Mouse (Mus musculus): Measurements from ENCODE around the gene Klhdc3. TPM values are rescaled to one million over a fixed set of nuclear protein-coding genes. Genes with fewer than 3 reads are reported as not detected.

The Klhdc3 gene
- polyA plus RNA-seq, 1 experiment from 2014 or later: 115 TPM

GRCm38 (mm10) chr17:46690665-46691064, 10.0 kb upstream of the Klhdc3 start:
- H3K36me3 ChIP-seq (ENCODE audit: control insufficient read depth, insufficient read depth, low read length): peaks cover 13% of the 10 kb centered on the region; the same call in 1 of the 2 replicates
- H3K4me3 ChIP-seq (ENCODE audit: low read length): no peak overlapping the region
- no peaks in the 10 kb centered on the region for H3K9me3 ChIP-seq (ENCODE audit: control insufficient read depth, low read length)
- H3K9ac ChIP-seq (ENCODE audit: low read length): no peak overlapping the region
- no peaks in the 10 kb centered on the region for H3K4me1 ChIP-seq (replicated peaks; ENCODE audit: control insufficient read depth, insufficient read depth, low read length)
- 82% methylated on average over 12 of the region's 12 CpGs for WGBS
- H3K27me3 ChIP-seq (ENCODE audit: control insufficient read depth, insufficient read depth, low read depth, low read length): no peaks in the 10 kb centered on the region
- no peak for ATAC-seq (ENCODE audit: low read depth)
- no peak overlapping the region for H3K4me2 ChIP-seq (ENCODE audit: low read depth, low read length)
- no peak overlapping the region for H3K27ac ChIP-seq (ENCODE audit: low read length)

- no peaks in the 10 kb centered on the region for H3K9me3 ChIP-seq (ENCODE audit: control insufficient read depth, low read length)
- ATAC-seq (ENCODE audit: low read depth): no peak
- 90% methylated on average over 6 of the region's 6 CpGs for WGBS
- peaks cover 7% of the 10 kb centered on the region for H3K4me1 ChIP-seq (replicated peaks; ENCODE audit: control insufficient read depth, insufficient read depth, low read length)
- H3K27ac ChIP-seq (ENCODE audit: low read length): no peak overlapping the region
- H3K9ac ChIP-seq (ENCODE audit: low read length): no peak overlapping the region
- peaks cover 40% of the 10 kb centered on the region for H3K36me3 ChIP-seq (ENCODE audit: control insufficient read depth, insufficient read depth, low read length)
- no peaks in the 10 kb centered on the region for H3K27me3 ChIP-seq (ENCODE audit: control insufficient read depth, insufficient read depth, low read depth, low read length)
- H3K4me3 ChIP-seq (ENCODE audit: low read length): no peak overlapping the region
- no peak overlapping the region for H3K4me2 ChIP-seq (ENCODE audit: low read depth, low read length)
These were observed 5.2 kb upstream of the Klhdc3 start for GRCm38 (mm10) chr17:46685913-46686312.

- no peak overlapping the region for H3K4me3 ChIP-seq (ENCODE audit: low read length)
- H3K9ac ChIP-seq (ENCODE audit: low read length): no peak overlapping the region
- H3K4me2 ChIP-seq (ENCODE audit: low read depth, low read length): no peak overlapping the region
- H3K4me1 ChIP-seq (replicated peaks; ENCODE audit: control insufficient read depth, insufficient read depth, low read length): peaks cover 21% of the 10 kb centered on the region
- no peaks in the 10 kb centered on the region for H3K27me3 ChIP-seq (ENCODE audit: control insufficient read depth, insufficient read depth, low read depth, low read length)
- no peak for ATAC-seq (ENCODE audit: low read depth)
- WGBS: 82% methylated on average over 16 of the region's 16 CpGs
- H3K36me3 ChIP-seq (ENCODE audit: control insufficient read depth, insufficient read depth, low read length): peaks cover 40% of the 10 kb centered on the region
- H3K27ac ChIP-seq (ENCODE audit: low read length): no peak overlapping the region
- H3K9me3 ChIP-seq (ENCODE audit: control insufficient read depth, low read length): no peaks in the 10 kb centered on the region
These were observed 2.1 kb upstream of the Klhdc3 start for GRCm38 (mm10) chr17:46682654-46683389.

- peak overlapping the region; percentile 62; the same call in 1 of the 2 replicates for H3K27ac ChIP-seq (ENCODE audit: low read length)
- H3K4me1 ChIP-seq (replicated peaks; ENCODE audit: control insufficient read depth, insufficient read depth, low read length): peaks cover 21% of the 10 kb centered on the region
- H3K4me3 ChIP-seq (ENCODE audit: low read length): peak overlapping the region; percentile 71
- H3K9me3 ChIP-seq (ENCODE audit: control insufficient read depth, low read length): no peaks in the 10 kb centered on the region
- no peaks in the 10 kb centered on the region for H3K27me3 ChIP-seq (ENCODE audit: control insufficient read depth, insufficient read depth, low read depth, low read length)
- peak overlapping the region; percentile 73 for H3K9ac ChIP-seq (ENCODE audit: low read length)
- H3K36me3 ChIP-seq (ENCODE audit: control insufficient read depth, insufficient read depth, low read length): peaks cover 42% of the 10 kb centered on the region
- WGBS: 22% methylated on average over 12 of the region's 12 CpGs
- ATAC-seq (ENCODE audit: low read depth): no peak
- H3K4me2 ChIP-seq (ENCODE audit: low read depth, low read length): peak overlapping the region; percentile 88
These were observed 878 bp upstream of the Klhdc3 start for GRCm38 (mm10) chr17:46681466-46682118.

- under 1% methylated on average over 34 of the region's 34 CpGs for WGBS
- ATAC-seq (ENCODE audit: low read depth): no peak; the same call in 1 of the 2 replicates
- Histone ChIP-seq H3K27ac (ENCODE audit: low read length) (peak overlapping the region; percentile 88), H3K36me3 (ENCODE audit: control insufficient read depth, insufficient read depth, low read length) (peaks cover 39% of the 10 kb centered on the region), H3K9me3 (ENCODE audit: control insufficient read depth, low read length) (no peaks in the 10 kb centered on the region), H3K27me3 (ENCODE audit: control insufficient read depth, insufficient read depth, low read depth, low read length) (no peaks in the 10 kb centered on the region), H3K4me2 (ENCODE audit: low read depth, low read length) (peak overlapping the region; percentile 88), H3K4me1 (replicated peaks; ENCODE audit: control insufficient read depth, insufficient read depth, low read length) (peaks cover 21% of the 10 kb centered on the region), H3K9ac (ENCODE audit: low read length) (peak overlapping the region; percentile 74), H3K4me3 (ENCODE audit: low read length) (peak overlapping the region; percentile 71)
These were observed 613 bp downstream of the Klhdc3 start for GRCm38 (mm10) chr17:46679843-46680759.

GRCm38 (mm10) chr17:46678911-46679310, 1.8 kb downstream of the Klhdc3 start:
- no peak for ATAC-seq (ENCODE audit: low read depth)
- Histone ChIP-seq H3K9ac (ENCODE audit: low read length) (peak overlapping the region; percentile 74), H3K27ac (ENCODE audit: low read length) (no peak overlapping the region), H3K4me2 (ENCODE audit: low read depth, low read length) (peak overlapping the region; percentile 88), H3K27me3 (ENCODE audit: control insufficient read depth, insufficient read depth, low read depth, low read length) (no peaks in the 10 kb centered on the region), H3K4me1 (replicated peaks; ENCODE audit: control insufficient read depth, insufficient read depth, low read length) (peaks cover 27% of the 10 kb centered on the region), H3K9me3 (ENCODE audit: control insufficient read depth, low read length) (no peaks in the 10 kb centered on the region), H3K4me3 (ENCODE audit: low read length) (no peak overlapping the region), H3K36me3 (ENCODE audit: control insufficient read depth, insufficient read depth, low read length) (peaks cover 29% of the 10 kb centered on the region)
- WGBS: 27% methylated on average over 9 of the region's 9 CpGs

GRCm38 (mm10) chr17:46678416-46678815, 2.3 kb downstream of the Klhdc3 start, which contains the start of gene Mea1:
TSS of gene Mea1 (plus strand) at chr17:46678793.
- peaks cover 24% of the 10 kb centered on the region for H3K36me3 ChIP-seq (ENCODE audit: control insufficient read depth, insufficient read depth, low read length)
- ATAC-seq (ENCODE audit: low read depth): no peak
- no peaks in the 10 kb centered on the region for H3K27me3 ChIP-seq (ENCODE audit: control insufficient read depth, insufficient read depth, low read depth, low read length)
- H3K4me2 ChIP-seq (ENCODE audit: low read depth, low read length): peak within 1 kb of the TSS; percentile 88
- peak within 1 kb of the TSS; percentile 71 for H3K4me3 ChIP-seq (ENCODE audit: low read length)
- peaks cover 29% of the 10 kb centered on the region for H3K4me1 ChIP-seq (replicated peaks; ENCODE audit: control insufficient read depth, insufficient read depth, low read length)
- no peak within 1 kb of the TSS for H3K27ac ChIP-seq (ENCODE audit: low read length)
- 81% methylated on average over 8 of the region's 9 CpGs for WGBS
- no peaks in the 10 kb centered on the region for H3K9me3 ChIP-seq (ENCODE audit: control insufficient read depth, low read length)
- H3K9ac ChIP-seq (ENCODE audit: low read length): peak within 1 kb of the TSS; percentile 74

- ATAC-seq (ENCODE audit: low read depth): no peak; the same call in 1 of the 2 replicates
- no peaks in the 10 kb centered on the region for H3K27me3 ChIP-seq (ENCODE audit: control insufficient read depth, insufficient read depth, low read depth, low read length)
- H3K27ac ChIP-seq (ENCODE audit: low read length): peak overlapping the region; percentile 86
- H3K9me3 ChIP-seq (ENCODE audit: control insufficient read depth, low read length): no peaks in the 10 kb centered on the region
- peak overlapping the region; percentile 81 for H3K4me3 ChIP-seq (ENCODE audit: low read length)
- peak overlapping the region; percentile 60 for H3K9ac ChIP-seq (ENCODE audit: low read length)
- H3K4me2 ChIP-seq (ENCODE audit: low read depth, low read length): peak overlapping the region; percentile 86
- WGBS: 20% methylated on average over 15 of the region's 15 CpGs
- H3K4me1 ChIP-seq (replicated peaks; ENCODE audit: control insufficient read depth, insufficient read depth, low read length): peaks cover 24% of the 10 kb centered on the region
- H3K36me3 ChIP-seq (ENCODE audit: control insufficient read depth, insufficient read depth, low read length): peaks cover 23% of the 10 kb centered on the region
These were observed 6.0 kb downstream of the Klhdc3 start for GRCm38 (mm10) chr17:46674530-46675283.

All from lung, embryonic 16.5 days (tissue).